Mouse (Mus musculus) kidney, embryonic 16.5 days (tissue): ENCODE data around the gene AI467606. TPM values are rescaled to one million over a fixed set of nuclear protein-coding genes. Genes with fewer than 3 reads are reported as not detected.

Source experiments
- ATAC-seq: fragments of 200-750 bp; cut with Nextera tagmentation; 2 replicates; pipeline ENCODE4 v1.8.0; 2017; ENCODE audit warnings: moderate TSS enrichment; ENCODE audit not compliant: low FRiP score, low TSS enrichment
- H3K27ac ChIP-seq: fragments of 300-500 bp; sonication (generic); 2 replicates; pipeline ENCODE4 v1.5.1; 2014; ENCODE audit warnings: low read length
- H3K27me3 ChIP-seq: fragments of 300-500 bp; sonication (generic); 2 replicates; pipeline ENCODE4 v1.6.1; 2014; ENCODE audit warnings: low read length, control low read depth, mixed read lengths; ENCODE audit not compliant: insufficient read depth
- H3K36me3 ChIP-seq: fragments of 300-500 bp; sonication (generic); 2 replicates; pipeline ENCODE4 v1.6.1; 2014; ENCODE audit warnings: low read length, control low read depth, mixed read lengths; ENCODE audit not compliant: insufficient read depth
- H3K4me1 ChIP-seq: fragments of 300-500 bp; sonication (generic); 2 replicates; pipeline ENCODE4 v1.6.1; 2014; ENCODE audit warnings: low read length, control low read depth, mixed read lengths; ENCODE audit not compliant: insufficient read depth
- H3K4me2 ChIP-seq: fragments of 300-500 bp; sonication (generic); replicated peaks from 2 replicates; pipeline ENCODE4 v1.6.1; 2014; ENCODE audit warnings: low read depth, low read length
- H3K4me3 ChIP-seq: fragments of 300-500 bp; sonication (generic); 2 replicates; pipeline ENCODE4 v1.5.1; 2014; ENCODE audit warnings: mild to moderate bottlenecking, low read length
- H3K9ac ChIP-seq: fragments of 300-500 bp; sonication (generic); replicated peaks from 2 replicates; pipeline ENCODE4 v1.6.1; 2014; ENCODE audit warnings: low read length
- H3K9me3 ChIP-seq: fragments of 300-500 bp; sonication (generic); 2 replicates; pipeline ENCODE4 v1.6.1; 2016; ENCODE audit warnings: low read length, control low read depth
- WGBS: fragments of 180-500 bp; shearing (Covaris S2); extraction: QIAGEN DNeasy Blood & Tissue Kit; methylation state at CpG from one replicate; pipeline ENCODE4 v1.1.7; 2014; 5-methylcytosine and 5-hydroxymethylcytosine counted together
- microRNA-seq: library from miRNA; unstranded; fragments of <30 nt; microRNA quantifications from one replicate; pipeline ENCODE4, GENCODE M21; 2016
- polyA plus RNA-seq: library from polyadenylated mRNA; unstranded; fragments of >200 nt; fragmentation: Nextera tagmentation; extraction: Ambion mirVana; gene quantifications from 2 replicates; pipeline ENCODE4 v1.2.1, GENCODE M21; 2015

AI467606 gene
- polyA plus RNA-seq, 1 experiment from 2014 or later = 5.4 TPM

- WGBS = 64% methylated on average over 9 of the region's 9 CpGs
- Histone ChIP-seq H3K27me3 (no peaks in the 10 kb centered on the region), H3K4me3 (no peak within 1 kb of the TSS), H3K4me2 (no peak within 1 kb of the TSS), H3K9me3 (no peaks in the 10 kb centered on the region), H3K27ac (no peak within 1 kb of the TSS), H3K9ac (no peak within 1 kb of the TSS), H3K36me3 (no peaks in the 10 kb centered on the region), H3K4me1 (no peaks in the 10 kb centered on the region)
- ATAC-seq = no peak; the same call in 1 of the 2 replicates
Observed at GRCm38 (mm10) chr7:127137262-127138017, 46.3 kb downstream of the AI467606 start, which contains the start of gene Spn. Spn (minus strand) TSS chr7:127137823.

- H3K4me2 ChIP-seq = no peak overlapping the region
- no peaks in the 10 kb centered on the region for H3K9me3 ChIP-seq
- H3K27me3 ChIP-seq = no peaks in the 10 kb centered on the region
- no peak overlapping the region for H3K4me3 ChIP-seq
- no peaks in the 10 kb centered on the region for H3K36me3 ChIP-seq
- no peaks in the 10 kb centered on the region for H3K4me1 ChIP-seq
- WGBS = 92% methylated on average over 7 of the region's 7 CpGs
- H3K27ac ChIP-seq = no peak overlapping the region
- H3K9ac ChIP-seq = no peak overlapping the region
- ATAC-seq = no peak
Observed at GRCm38 (mm10) chr7:127139100-127139499, 47.9 kb downstream of the AI467606 start.

GRCm38 (mm10) chr7:127139562-127139961 is 48.4 kb downstream of the AI467606 start:
- Histone ChIP-seq H3K4me1 (no peaks in the 10 kb centered on the region), H3K4me3 (no peak overlapping the region), H3K9me3 (no peaks in the 10 kb centered on the region), H3K27me3 (no peaks in the 10 kb centered on the region), H3K4me2 (no peak overlapping the region), H3K9ac (no peak overlapping the region), H3K27ac (no peak overlapping the region), H3K36me3 (no peaks in the 10 kb centered on the region)
- ATAC-seq = no peak
- WGBS = 60% methylated on average over 5 of the region's 5 CpGs

DNA sequence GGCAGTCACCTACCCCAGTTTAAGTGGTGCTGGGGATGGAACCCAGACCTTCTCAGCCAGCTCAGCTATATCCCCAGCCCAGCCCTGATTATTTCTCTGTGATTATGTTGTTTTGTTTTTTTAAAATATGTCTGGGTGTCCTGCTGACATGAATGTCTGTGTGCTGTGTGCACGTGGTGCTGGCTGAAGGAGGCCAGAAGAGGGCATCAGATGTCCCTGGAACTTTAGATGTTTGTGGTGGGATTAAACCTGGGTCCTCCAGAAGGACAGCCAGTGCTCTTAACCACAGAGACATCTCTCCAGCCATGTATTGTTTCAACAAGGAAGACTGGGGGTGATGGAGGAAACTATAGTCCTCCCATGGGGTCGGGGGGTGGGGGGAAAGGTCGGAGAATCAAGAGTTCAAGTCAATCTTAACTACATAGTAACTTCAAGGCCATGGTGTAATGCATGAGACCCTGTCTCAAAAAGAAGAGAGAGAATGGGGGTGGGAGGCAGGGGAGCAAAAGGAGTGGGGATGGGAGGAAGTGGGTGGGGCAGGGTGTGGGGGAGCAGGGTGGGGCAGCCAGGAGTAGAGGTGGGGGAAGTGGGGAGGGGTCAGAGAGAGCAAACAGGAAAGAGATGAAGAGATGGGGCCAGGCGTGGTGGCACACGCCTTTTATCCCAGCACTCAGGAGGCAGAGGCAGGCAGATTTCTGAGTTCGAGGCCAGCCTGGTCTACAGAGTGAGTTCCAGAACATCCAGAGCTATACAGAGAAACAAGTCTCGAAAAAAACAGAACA is 49.7 kb downstream of the AI467606 start:
- ATAC-seq = no peak
- H3K4me3 ChIP-seq = no peak overlapping the region
- H3K9me3 ChIP-seq = no peaks in the 10 kb centered on the region
- no peak overlapping the region for H3K4me2 ChIP-seq
- H3K9ac ChIP-seq = no peak overlapping the region
- WGBS = 65% methylated on average over 7 of the region's 7 CpGs
- H3K4me1 ChIP-seq = no peaks in the 10 kb centered on the region
- no peak overlapping the region for H3K27ac ChIP-seq
- H3K27me3 ChIP-seq = no peaks in the 10 kb centered on the region
- H3K36me3 ChIP-seq = no peaks in the 10 kb centered on the region

DNA sequence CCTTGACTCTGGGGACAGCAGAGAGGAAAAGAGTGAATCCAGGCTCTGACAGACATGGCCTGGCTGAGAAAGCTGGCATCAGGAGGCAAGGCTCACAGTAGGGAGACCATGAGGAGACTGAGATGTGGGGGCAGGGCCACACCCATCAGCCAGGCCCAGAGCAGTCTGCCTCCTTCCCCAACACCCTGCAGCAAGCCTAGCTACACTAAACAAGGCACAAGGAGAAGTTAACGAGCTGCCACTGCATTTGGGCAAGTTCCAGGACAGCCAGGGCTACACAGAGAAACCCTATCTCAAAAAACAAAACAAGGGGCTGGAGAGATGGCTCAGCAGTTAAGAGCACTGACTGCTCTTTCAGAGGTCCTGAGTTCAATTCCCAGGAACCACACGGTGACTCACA is 51.1 kb downstream of the AI467606 start:
- Histone ChIP-seq H3K4me2 (no peak overlapping the region), H3K27me3 (no peaks in the 10 kb centered on the region), H3K9me3 (no peaks in the 10 kb centered on the region), H3K36me3 (no peaks in the 10 kb centered on the region), H3K4me1 (no peaks in the 10 kb centered on the region), H3K4me3 (no peak overlapping the region), H3K27ac (no peak overlapping the region), H3K9ac (no peak overlapping the region)
- WGBS = 43% methylated on average over 2 of the region's 2 CpGs
- no peak for ATAC-seq

DNA sequence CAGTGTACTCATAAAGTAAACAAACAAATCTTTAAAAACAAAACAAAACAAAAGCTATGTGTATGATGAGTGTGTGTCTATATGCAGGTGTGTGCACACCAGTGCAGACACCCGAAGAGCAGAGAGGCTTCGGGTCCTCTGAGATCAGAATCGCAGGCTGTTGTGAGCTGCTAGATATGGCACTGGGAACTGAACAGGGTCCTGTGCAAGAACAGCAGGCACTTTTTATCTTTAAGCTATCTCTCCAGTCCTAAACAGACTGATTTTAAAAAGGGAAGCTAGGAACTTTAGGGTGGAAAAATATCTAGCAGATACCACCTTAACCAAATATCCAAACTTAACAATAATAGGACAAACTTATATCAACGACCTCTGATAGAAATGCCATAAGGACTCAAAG is 51.5 kb downstream of the AI467606 start:
- Histone ChIP-seq H3K36me3 (no peaks in the 10 kb centered on the region), H3K4me1 (no peaks in the 10 kb centered on the region), H3K27ac (no peak overlapping the region), H3K27me3 (no peaks in the 10 kb centered on the region), H3K9me3 (no peaks in the 10 kb centered on the region), H3K9ac (no peak overlapping the region), H3K4me2 (no peak overlapping the region), H3K4me3 (no peak overlapping the region)
- no peak for ATAC-seq
- WGBS = 87% methylated on average over 4 of the region's 4 CpGs

Small RNAs within 50 kb of the gene (microRNA-seq; reads per million reads assigned to microRNA genes)
- gene Gm44343 = not detected

Other genes with a start within 250 kb of the AI467606 start
- 7.8 and 8.7 TPM in 2 replicates for gene Doc2a, start 243.9 kb upstream of the AI467606 start, polyA plus RNA-seq
- gene Hirip3, start 229.4 kb upstream of the AI467606 start, polyA plus RNA-seq = 32.6 and 42.7 TPM in 2 replicates
- 75.3 and 88.0 TPM in 2 replicates for gene Ino80e, start 229.0 kb upstream of the AI467606 start, polyA plus RNA-seq
- 58.6 and 59.9 TPM in 2 replicates for gene Taok2, start 206.7 kb upstream of the AI467606 start, polyA plus RNA-seq
- 33.8 and 34.1 TPM in 2 replicates for gene Tmem219, start 168.4 kb upstream of the AI467606 start, polyA plus RNA-seq
- gene Kctd13, start 162.5 kb upstream of the AI467606 start, polyA plus RNA-seq = 16.5 and 17.7 TPM in 2 replicates
- gene Asphd1, start 141.8 kb upstream of the AI467606 start, polyA plus RNA-seq = 0.12 and 0.24 TPM in 2 replicates
- gene Sez6l2, start 140.8 kb upstream of the AI467606 start, polyA plus RNA-seq = 0.86 and 1.6 TPM in 2 replicates
- gene Cdipt, start 115.4 kb upstream of the AI467606 start, polyA plus RNA-seq = 135 and 137 TPM in 2 replicates
- 1.6 and 2.1 TPM in 2 replicates for gene Cdiptos, start 115.3 kb upstream of the AI467606 start, polyA plus RNA-seq
- 19.7 and 21.4 TPM in 2 replicates for gene Mvp, start 76.7 kb upstream of the AI467606 start, polyA plus RNA-seq
- gene Pagr1b, start 74.9 kb upstream of the AI467606 start, polyA plus RNA-seq = 1.2 TPM in 1 of 2 replicates, not detected in the other
- gene Pagr1a, start 74.0 kb upstream of the AI467606 start, polyA plus RNA-seq = 61.3 and 88.7 TPM in 2 replicates
- gene Gm42742, start 70.3 kb upstream of the AI467606 start, polyA plus RNA-seq = 34.7 and 51.6 TPM in 2 replicates
- 5.4 and 6.0 TPM in 2 replicates for gene Prrt2, start 70.1 kb upstream of the AI467606 start, polyA plus RNA-seq
- gene Maz, start 64.3 kb upstream of the AI467606 start, polyA plus RNA-seq = 47.9 and 48.1 TPM in 2 replicates
- gene Kif22, start 48.9 kb upstream of the AI467606 start, polyA plus RNA-seq = 145 and 150 TPM in 2 replicates
- not detected in 2 replicates for gene Zg16, start 4.0 kb upstream of the AI467606 start, polyA plus RNA-seq
- gene Qprt, start 30.9 kb downstream of the AI467606 start, polyA plus RNA-seq = 24.4 and 26.2 TPM in 2 replicates
- gene Spn, start 46.5 kb downstream of the AI467606 start, polyA plus RNA-seq = 0.21 and 0.32 TPM in 2 replicates
- 66.9 and 68.7 TPM in 2 replicates for gene Cd2bp2, start 104.7 kb downstream of the AI467606 start, polyA plus RNA-seq
- gene Tbc1d10b, start 117.1 kb downstream of the AI467606 start, polyA plus RNA-seq = 23.2 and 25.8 TPM in 2 replicates
- gene Mylpf, start 117.5 kb downstream of the AI467606 start, polyA plus RNA-seq = 26.7 and 28.8 TPM in 2 replicates
- gene Zfp553, start 141.7 kb downstream of the AI467606 start, polyA plus RNA-seq = 45.2 and 46.0 TPM in 2 replicates
- 18.6 and 26.6 TPM in 2 replicates for gene Sept1, start 141.8 kb downstream of the AI467606 start, polyA plus RNA-seq
- 60.5 and 64.3 TPM in 2 replicates for gene Zfp771, start 152.9 kb downstream of the AI467606 start, polyA plus RNA-seq
- 196 and 200 TPM in 2 replicates for gene Dctpp1, start 169.3 kb downstream of the AI467606 start, polyA plus RNA-seq
- 105 and 108 TPM in 2 replicates for gene Sephs2, start 182.7 kb downstream of the AI467606 start, polyA plus RNA-seq
- gene Itgal, start 204.9 kb downstream of the AI467606 start, polyA plus RNA-seq = 1.0 and 1.4 TPM in 2 replicates